Mouse (Mus musculus): ENCODE measurements around the gene Zscan10. TPM values are rescaled to one million over a fixed set of nuclear protein-coding genes. Genes with fewer than 3 reads are reported as not detected.

Gene Zscan10
- polyA plus RNA-seq, 1 experiment = not detected

DNA sequence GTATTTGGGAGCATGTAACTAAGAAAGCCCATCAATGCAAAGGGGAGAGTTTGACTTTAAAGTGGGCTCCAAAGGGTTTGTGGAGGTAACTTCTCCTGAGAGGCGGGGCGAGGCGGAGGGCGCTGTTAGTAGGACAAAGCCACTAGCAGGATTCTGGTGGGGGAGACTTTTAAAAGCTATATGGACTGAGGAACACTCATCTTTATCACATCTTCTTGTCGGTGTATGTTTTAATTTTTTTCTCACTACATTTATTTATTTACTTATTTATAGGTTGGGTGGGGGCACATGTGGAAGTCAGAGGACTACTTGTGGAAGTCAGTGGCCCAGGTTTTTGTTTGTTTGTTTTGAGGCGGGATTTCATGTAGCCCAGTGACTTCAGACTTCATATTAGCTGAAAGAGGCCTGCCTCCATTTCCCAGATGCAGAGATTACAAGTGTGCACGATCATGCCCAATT, 1.0 kb upstream of the Zscan10 start:
- H3K4me1 ChIP-seq (ENCODE audit: control insufficient read depth, insufficient read depth, insufficient read length) = peaks cover 5% of the 10 kb centered on the region; the same call in 1 of the 2 replicates
- peak overlapping the region; percentile 47; the same call in 1 of the 2 replicates for H3K4me3 ChIP-seq (ENCODE audit: extremely low read depth, insufficient read depth, insufficient read length)
- 28% methylated on average over 7 of the region's 7 CpGs for WGBS
- H3K27ac ChIP-seq (ENCODE audit: insufficient read depth, low read length) = peak overlapping the region; percentile 74
- H3K27me3 ChIP-seq (ENCODE audit: control insufficient read depth, insufficient read depth, low read length) = no peaks in the 10 kb centered on the region
- no peak for DNase-seq (ENCODE audit: low read depth in 1 of 2, low spot score in 2 of 2)
- H3K36me3 ChIP-seq (ENCODE audit: control insufficient read depth, insufficient read depth, low read length) = no peaks in the 10 kb centered on the region
- no peak for TF ChIP-seq CTCF (IDR thresholded peaks at IDR 0.05; ENCODE audit: extremely low read depth, insufficient read depth, insufficient read length, insufficient replicate concordance)
- TF ChIP-seq POLR2A (IDR thresholded peaks at IDR 0.05; ENCODE audit: low read depth, low read length) = no peak

DNA sequence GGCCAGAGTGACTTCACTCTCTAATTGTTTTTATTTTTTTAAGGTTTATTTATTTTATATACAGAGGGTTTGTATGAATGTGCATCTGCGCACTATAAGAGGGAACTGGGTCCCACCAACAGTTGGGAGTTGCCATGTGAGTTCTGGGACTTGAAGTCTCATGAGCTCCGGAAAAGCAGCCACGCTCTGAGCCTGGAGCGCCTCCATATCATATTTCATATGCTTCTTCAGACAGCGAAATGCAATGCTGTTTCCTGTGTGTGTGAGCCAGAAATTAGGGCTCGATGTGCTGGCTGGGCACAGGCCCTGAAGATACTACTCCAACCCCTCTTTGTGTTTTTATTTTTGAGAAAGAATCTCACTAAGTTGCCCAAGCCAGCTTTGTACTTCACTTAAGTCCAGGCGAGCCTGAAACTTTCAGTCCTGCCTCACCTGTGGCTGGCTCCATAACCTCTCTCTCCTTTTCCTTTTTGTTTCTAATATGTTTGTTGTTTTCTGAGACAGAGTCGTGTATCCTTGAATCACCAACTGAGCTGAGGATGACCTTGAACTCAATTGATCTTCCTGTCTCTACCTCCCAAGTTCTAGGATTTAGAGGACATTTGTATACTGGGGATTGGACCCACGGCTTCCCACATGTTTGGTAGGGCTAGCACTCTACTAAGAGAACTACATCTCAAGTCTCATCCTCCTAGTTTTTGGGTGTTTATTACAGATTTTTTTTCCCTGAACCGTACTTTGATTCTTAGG, 1.4 kb downstream of the Zscan10 start:
- no peak overlapping the region for H3K4me3 ChIP-seq (ENCODE audit: extremely low read depth, insufficient read depth, insufficient read length)
- no peak for TF ChIP-seq CTCF (IDR thresholded peaks at IDR 0.05; ENCODE audit: extremely low read depth, insufficient read depth, insufficient read length, insufficient replicate concordance)
- no peak for TF ChIP-seq POLR2A (IDR thresholded peaks at IDR 0.05; ENCODE audit: low read depth, low read length)
- DNase-seq (ENCODE audit: low read depth in 1 of 2, low spot score in 2 of 2) = no peak
- peaks cover 5% of the 10 kb centered on the region; the same call in 1 of the 2 replicates for H3K4me1 ChIP-seq (ENCODE audit: control insufficient read depth, insufficient read depth, insufficient read length)
- 70% methylated on average over 10 of the region's 10 CpGs for WGBS
- no peak overlapping the region for H3K27ac ChIP-seq (ENCODE audit: insufficient read depth, low read length)
- no peaks in the 10 kb centered on the region for H3K36me3 ChIP-seq (ENCODE audit: control insufficient read depth, insufficient read depth, low read length)
- H3K27me3 ChIP-seq (ENCODE audit: control insufficient read depth, insufficient read depth, low read length) = no peaks in the 10 kb centered on the region

DNA sequence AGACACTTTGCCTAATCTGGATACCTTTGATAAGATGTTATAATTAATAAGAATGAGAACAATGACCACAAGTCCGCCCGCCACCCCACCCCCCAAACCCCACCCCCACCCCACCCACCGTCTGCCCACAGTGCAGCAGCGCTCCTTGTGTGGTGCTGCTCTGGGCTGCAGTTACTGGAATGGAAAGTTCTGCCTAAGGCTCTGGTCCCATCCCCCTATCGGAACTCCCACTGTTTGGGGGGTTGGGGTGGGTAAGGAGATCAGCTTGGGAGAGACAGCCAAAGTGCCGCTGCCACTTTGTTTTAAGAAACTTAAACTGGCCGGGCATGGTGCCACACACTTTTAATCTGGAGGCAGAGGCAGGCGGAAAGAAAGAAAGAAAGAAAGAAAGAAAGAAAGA, 2.4 kb downstream of the Zscan10 start:
- WGBS = 77% methylated on average over 8 of the region's 8 CpGs
- no peak for DNase-seq (ENCODE audit: low read depth in 1 of 2, low spot score in 2 of 2)
- H3K4me1 ChIP-seq (ENCODE audit: control insufficient read depth, insufficient read depth, insufficient read length) = peaks cover 5% of the 10 kb centered on the region; the same call in 1 of the 2 replicates
- H3K27me3 ChIP-seq (ENCODE audit: control insufficient read depth, insufficient read depth, low read length) = no peaks in the 10 kb centered on the region
- no peak overlapping the region for H3K4me3 ChIP-seq (ENCODE audit: extremely low read depth, insufficient read depth, insufficient read length)
- H3K36me3 ChIP-seq (ENCODE audit: control insufficient read depth, insufficient read depth, low read length) = no peaks in the 10 kb centered on the region
- no peak for TF ChIP-seq CTCF (IDR thresholded peaks at IDR 0.05; ENCODE audit: extremely low read depth, insufficient read depth, insufficient read length, insufficient replicate concordance)
- no peak for TF ChIP-seq POLR2A (IDR thresholded peaks at IDR 0.05; ENCODE audit: low read depth, low read length)
- no peak overlapping the region for H3K27ac ChIP-seq (ENCODE audit: insufficient read depth, low read length)

DNA sequence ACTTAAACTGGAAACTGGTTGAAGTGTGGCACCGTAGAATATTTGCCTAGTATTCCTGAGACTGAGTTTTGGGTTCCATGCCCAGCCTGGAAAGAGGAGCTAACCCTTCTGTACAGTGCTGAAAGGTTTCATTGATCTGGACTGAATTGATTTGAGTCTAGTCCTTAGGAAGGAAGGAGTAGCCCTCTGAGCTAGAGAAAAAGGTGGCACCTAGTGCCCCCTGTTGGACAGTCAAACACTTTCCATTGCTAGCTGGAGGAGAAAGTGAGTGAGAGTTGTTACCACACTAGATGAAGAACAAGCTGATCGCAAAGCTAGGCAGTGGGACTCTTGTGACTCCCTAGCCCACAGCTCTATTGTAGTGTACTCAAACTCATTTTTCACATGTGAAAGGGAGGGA, 2.9 kb downstream of the Zscan10 start:
- peaks cover 5% of the 10 kb centered on the region; the same call in 1 of the 2 replicates for H3K4me1 ChIP-seq (ENCODE audit: control insufficient read depth, insufficient read depth, insufficient read length)
- H3K27ac ChIP-seq (ENCODE audit: insufficient read depth, low read length) = no peak overlapping the region
- no peak overlapping the region for H3K4me3 ChIP-seq (ENCODE audit: extremely low read depth, insufficient read depth, insufficient read length)
- DNase-seq (ENCODE audit: low read depth in 1 of 2, low spot score in 2 of 2) = peak in 1 of 2 experiments; percentile 31
- no peaks in the 10 kb centered on the region for H3K36me3 ChIP-seq (ENCODE audit: control insufficient read depth, insufficient read depth, low read length)
- WGBS = 51% methylated on average over 2 of the region's 2 CpGs
- no peaks in the 10 kb centered on the region for H3K27me3 ChIP-seq (ENCODE audit: control insufficient read depth, insufficient read depth, low read length)
- peak; percentile 25; the same call in 1 of the 2 replicates for TF ChIP-seq CTCF (IDR thresholded peaks at IDR 0.05; ENCODE audit: extremely low read depth, insufficient read depth, insufficient read length, insufficient replicate concordance)
- no peak for TF ChIP-seq POLR2A (IDR thresholded peaks at IDR 0.05; ENCODE audit: low read depth, low read length)

DNA sequence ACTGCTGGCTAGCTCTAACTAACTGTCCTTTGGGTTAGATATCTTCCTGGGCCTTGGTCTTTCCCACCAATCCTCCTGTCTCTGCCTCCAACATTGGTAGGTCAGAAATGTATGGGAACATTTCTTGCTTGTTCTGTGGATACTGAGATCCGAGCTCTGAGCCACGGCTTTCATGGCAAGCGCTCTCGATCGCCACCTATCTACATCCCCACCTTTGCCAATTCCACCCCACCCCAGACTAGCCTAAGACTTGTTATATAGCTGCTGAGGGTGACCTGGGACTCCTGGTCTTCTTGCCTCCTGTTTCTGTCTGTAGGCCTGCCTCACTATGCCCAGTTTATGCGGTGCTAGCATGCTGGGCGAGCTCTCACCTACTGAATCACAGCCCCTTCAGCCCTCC, 3.7 kb downstream of the Zscan10 start:
- H3K36me3 ChIP-seq (ENCODE audit: control insufficient read depth, insufficient read depth, low read length) = no peaks in the 10 kb centered on the region
- no peak for TF ChIP-seq POLR2A (IDR thresholded peaks at IDR 0.05; ENCODE audit: low read depth, low read length)
- H3K4me3 ChIP-seq (ENCODE audit: extremely low read depth, insufficient read depth, insufficient read length) = no peak overlapping the region
- H3K27me3 ChIP-seq (ENCODE audit: control insufficient read depth, insufficient read depth, low read length) = no peaks in the 10 kb centered on the region
- WGBS = 87% methylated on average over 7 of the region's 7 CpGs
- no peak for DNase-seq (ENCODE audit: low read depth in 1 of 2, low spot score in 2 of 2)
- peaks cover 5% of the 10 kb centered on the region; the same call in 1 of the 2 replicates for H3K4me1 ChIP-seq (ENCODE audit: control insufficient read depth, insufficient read depth, insufficient read length)
- H3K27ac ChIP-seq (ENCODE audit: insufficient read depth, low read length) = no peak overlapping the region

DNA sequence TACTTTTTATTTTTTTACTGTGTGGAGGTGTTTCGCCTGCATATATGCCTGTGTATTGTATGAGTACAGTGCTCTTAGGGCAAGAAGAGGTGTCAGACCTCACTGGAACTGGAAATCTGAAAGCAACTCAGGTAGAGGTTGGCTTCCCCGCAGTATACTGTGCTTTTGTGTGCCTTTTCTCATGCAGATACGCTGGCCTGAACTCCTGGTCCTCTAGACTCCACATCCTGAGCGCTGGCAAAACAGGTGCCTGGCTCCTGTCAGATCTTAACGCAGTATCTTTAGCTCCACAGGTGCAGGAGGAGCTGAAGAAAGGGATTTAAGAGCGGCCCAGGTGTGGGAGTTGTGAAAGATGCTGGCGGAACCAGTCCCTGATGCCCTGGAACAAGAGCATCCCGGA, 4.6 kb downstream of the Zscan10 start:
- WGBS = 92% methylated on average over 8 of the region's 8 CpGs
- TF ChIP-seq POLR2A (IDR thresholded peaks at IDR 0.05; ENCODE audit: low read depth, low read length) (no peak), CTCF (IDR thresholded peaks at IDR 0.05; ENCODE audit: extremely low read depth, insufficient read depth, insufficient read length, insufficient replicate concordance) (no peak)
- Histone ChIP-seq H3K27me3 (ENCODE audit: control insufficient read depth, insufficient read depth, low read length) (no peaks in the 10 kb centered on the region), H3K36me3 (ENCODE audit: control insufficient read depth, insufficient read depth, low read length) (no peaks in the 10 kb centered on the region), H3K4me1 (ENCODE audit: control insufficient read depth, insufficient read depth, insufficient read length) (no peaks in the 10 kb centered on the region; the same call in 1 of the 2 replicates), H3K4me3 (ENCODE audit: extremely low read depth, insufficient read depth, insufficient read length) (no peak overlapping the region), H3K27ac (ENCODE audit: insufficient read depth, low read length) (no peak overlapping the region)
- DNase-seq (ENCODE audit: low read depth in 1 of 2, low spot score in 2 of 2) = no peak

DNA sequence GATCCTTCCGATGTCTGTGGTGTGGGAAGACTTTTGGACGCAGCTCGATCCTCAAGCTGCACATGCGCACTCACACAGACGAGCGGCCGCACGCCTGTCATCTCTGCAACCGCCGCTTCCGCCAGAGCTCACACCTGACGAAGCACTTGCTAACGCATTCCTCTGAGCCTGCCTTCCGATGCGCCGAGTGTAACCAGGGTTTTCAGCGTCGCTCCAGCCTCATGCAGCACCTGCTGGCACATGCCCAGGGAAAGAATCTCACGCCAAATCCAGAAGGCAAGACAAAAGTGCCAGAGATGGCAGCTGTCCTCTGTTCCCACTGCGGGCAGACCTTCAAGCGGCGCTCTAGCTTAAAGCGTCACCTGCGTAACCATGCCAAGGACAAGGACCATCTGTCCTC, 9.0 kb downstream of the Zscan10 start:
- H3K4me1 ChIP-seq (ENCODE audit: control insufficient read depth, insufficient read depth, insufficient read length) = no peaks in the 10 kb centered on the region
- no peaks in the 10 kb centered on the region for H3K36me3 ChIP-seq (ENCODE audit: control insufficient read depth, insufficient read depth, low read length)
- WGBS = 97% methylated on average over 24 of the region's 24 CpGs
- no peak overlapping the region for H3K27ac ChIP-seq (ENCODE audit: insufficient read depth, low read length)
- H3K27me3 ChIP-seq (ENCODE audit: control insufficient read depth, insufficient read depth, low read length) = no peaks in the 10 kb centered on the region
- no peak overlapping the region for H3K4me3 ChIP-seq (ENCODE audit: extremely low read depth, insufficient read depth, insufficient read length)
- no peak for DNase-seq (ENCODE audit: low read depth in 1 of 2, low spot score in 2 of 2)
- TF ChIP-seq CTCF (IDR thresholded peaks at IDR 0.05; ENCODE audit: extremely low read depth, insufficient read depth, insufficient read length, insufficient replicate concordance) = no peak
- TF ChIP-seq POLR2A (IDR thresholded peaks at IDR 0.05; ENCODE audit: low read depth, low read length) = no peak
